Mouse (Mus musculus) midbrain, embryonic 15.5 days (tissue): Measurements from ENCODE around the gene Ccl6. TPM values are rescaled to one million over a fixed set of nuclear protein-coding genes. Genes with fewer than 3 reads are reported as not detected.
"Not testable (repeated sequence)": the region's sequence is repeated elsewhere in the genome, so short reads cannot be mapped to it uniquely, and the experiment has no call there.

Experiments
- ATAC-seq: fragments of 200-750 bp; cut with Nextera tagmentation; replicated peaks from 2 replicates; pipeline ENCODE4 v1.8.0; 2017; ENCODE audit warnings: moderate TSS enrichment
- H3K27ac ChIP-seq: fragments of 300-500 bp; sonication (generic); 2 replicates; pipeline ENCODE4 v1.5.1; 2015; ENCODE audit warnings: mild to moderate bottlenecking, inconsistent platforms
- H3K27me3 ChIP-seq: fragments of 300-500 bp; sonication (generic); replicated peaks from 2 replicates; pipeline ENCODE4 v1.6.1; 2015; ENCODE audit warnings: inconsistent platforms
- H3K36me3 ChIP-seq: fragments of 300-500 bp; sonication (generic); replicated peaks from 2 replicates; pipeline ENCODE4 v1.6.1; 2015; ENCODE audit warnings: inconsistent platforms
- H3K4me1 ChIP-seq: fragments of 300-500 bp; sonication (generic); 2 replicates; pipeline ENCODE4 v1.6.1; 2015; ENCODE audit warnings: inconsistent platforms
- H3K4me2 ChIP-seq: fragments of 300-500 bp; sonication (generic); 2 replicates; pipeline ENCODE4 v1.6.1; 2015; ENCODE audit warnings: inconsistent platforms, mild to moderate bottlenecking, moderate library complexity
- H3K4me3 ChIP-seq: fragments of 300-500 bp; sonication (generic); 2 replicates; pipeline ENCODE4 v1.5.1; 2015; ENCODE audit warnings: mild to moderate bottlenecking, inconsistent platforms
- H3K9ac ChIP-seq: fragments of 300-500 bp; sonication (generic); 2 replicates; pipeline ENCODE4 v1.6.1; 2015; ENCODE audit warnings: mild to moderate bottlenecking, inconsistent platforms
- H3K9me3 ChIP-seq: fragments of 300-500 bp; sonication (generic); 2 replicates; pipeline ENCODE4 v1.6.1; 2016; ENCODE audit warnings: inconsistent platforms
- WGBS: fragments of 180-500 bp; shearing (Covaris S2); methylation state at CpG from one replicate; pipeline ENCODE4 v1.1.7; 2015; ENCODE audit warnings: mixed read lengths; 5-methylcytosine and 5-hydroxymethylcytosine counted together
- polyA plus RNA-seq: library from polyadenylated mRNA; unstranded; fragments of >200 nt; fragmentation: Nextera tagmentation; extraction: Ambion mirVana; gene quantifications from 2 replicates; pipeline ENCODE4 v1.2.1, GENCODE M21; 2015

Gene Ccl6
- polyA plus RNA-seq, 1 experiment from 2014 or later: 3.5 TPM

DNA sequence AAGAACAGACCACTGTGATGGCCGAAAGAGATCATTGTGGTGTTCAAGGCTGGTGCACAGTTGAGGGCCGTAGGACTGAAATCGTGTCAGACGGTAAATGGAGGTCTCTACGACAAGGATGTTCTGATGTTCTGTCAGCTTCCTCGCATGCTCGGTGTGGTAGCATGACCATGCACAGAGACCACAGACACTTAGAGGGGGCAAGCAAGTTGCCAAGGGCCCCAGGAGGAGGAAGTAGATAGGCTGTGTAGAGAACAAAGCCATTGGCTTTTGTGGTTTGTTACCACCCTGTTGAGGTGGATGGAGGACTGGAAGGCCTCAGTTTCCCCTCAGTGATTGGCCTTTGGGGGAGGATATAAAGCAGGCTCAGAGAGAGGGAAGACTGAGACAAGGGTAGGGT lies 23.6 kb downstream of the Ccl6 start:
- H3K4me3 ChIP-seq: no peak overlapping the region
- no peak overlapping the region for H3K9ac ChIP-seq
- H3K4me2 ChIP-seq: no peak overlapping the region
- no peaks in the 10 kb centered on the region for H3K36me3 ChIP-seq
- H3K27ac ChIP-seq: no peak overlapping the region
- H3K27me3 ChIP-seq: no peaks in the 10 kb centered on the region
- H3K4me1 ChIP-seq: no peaks in the 10 kb centered on the region
- no peak for ATAC-seq
- H3K9me3 ChIP-seq: no peaks in the 10 kb centered on the region
- 93% methylated on average over 7 of the region's 7 CpGs for WGBS

DNA sequence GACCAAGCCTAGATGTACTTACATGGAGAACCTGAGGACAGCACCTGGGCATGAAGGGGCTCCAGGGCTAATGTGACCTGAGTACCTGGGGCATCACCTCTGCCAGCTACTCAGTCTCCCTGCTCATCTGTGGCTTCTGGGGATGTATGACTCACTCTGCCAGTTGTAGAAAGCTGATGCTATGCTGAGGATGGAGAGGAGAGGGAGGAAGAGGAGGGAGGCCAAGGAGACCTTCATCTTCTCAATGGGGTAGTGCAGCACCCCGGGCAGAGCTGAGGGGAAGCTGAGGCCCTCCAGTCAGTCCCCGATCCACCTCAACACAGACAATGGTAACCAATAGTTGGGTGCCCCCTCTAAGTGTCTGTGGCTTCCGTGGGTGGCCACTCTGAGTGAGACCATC lies 24.1 kb downstream of the Ccl6 start:
- ATAC-seq: no peak
- H3K27ac ChIP-seq: no peak overlapping the region
- no peak overlapping the region for H3K4me2 ChIP-seq
- no peak overlapping the region for H3K9ac ChIP-seq
- H3K36me3 ChIP-seq: no peaks in the 10 kb centered on the region
- H3K27me3 ChIP-seq: no peaks in the 10 kb centered on the region
- no peak overlapping the region for H3K4me3 ChIP-seq
- 93% methylated on average over 3 of the region's 3 CpGs for WGBS
- H3K4me1 ChIP-seq: no peaks in the 10 kb centered on the region
- no peaks in the 10 kb centered on the region for H3K9me3 ChIP-seq

DNA sequence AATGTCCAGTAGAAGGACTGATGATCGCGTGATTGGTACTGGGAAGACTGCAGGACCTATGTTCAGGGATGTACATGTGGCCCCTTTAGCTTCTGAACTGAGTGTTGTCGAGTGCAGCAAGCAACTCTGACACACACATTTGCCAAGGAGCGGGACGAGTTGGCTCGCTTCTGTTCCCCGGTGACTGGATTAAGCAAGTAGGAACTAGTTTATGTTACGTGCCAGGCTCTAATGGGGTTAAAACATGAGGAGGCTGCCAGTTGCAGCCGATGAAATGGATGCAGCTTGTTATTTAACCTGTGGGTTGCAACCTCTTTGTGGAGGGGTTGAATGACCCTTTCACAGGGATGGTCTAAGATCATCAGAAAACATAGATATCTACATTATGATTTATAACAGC lies 24.8 kb downstream of the Ccl6 start:
- H3K9me3 ChIP-seq: no peaks in the 10 kb centered on the region
- H3K36me3 ChIP-seq: no peaks in the 10 kb centered on the region
- H3K4me2 ChIP-seq: no peak overlapping the region
- H3K4me3 ChIP-seq: no peak overlapping the region
- no peak for ATAC-seq
- H3K27ac ChIP-seq: no peak overlapping the region
- H3K27me3 ChIP-seq: no peaks in the 10 kb centered on the region
- no peaks in the 10 kb centered on the region for H3K4me1 ChIP-seq
- H3K9ac ChIP-seq: no peak overlapping the region
- 91% methylated on average over 9 of the region's 9 CpGs for WGBS

DNA sequence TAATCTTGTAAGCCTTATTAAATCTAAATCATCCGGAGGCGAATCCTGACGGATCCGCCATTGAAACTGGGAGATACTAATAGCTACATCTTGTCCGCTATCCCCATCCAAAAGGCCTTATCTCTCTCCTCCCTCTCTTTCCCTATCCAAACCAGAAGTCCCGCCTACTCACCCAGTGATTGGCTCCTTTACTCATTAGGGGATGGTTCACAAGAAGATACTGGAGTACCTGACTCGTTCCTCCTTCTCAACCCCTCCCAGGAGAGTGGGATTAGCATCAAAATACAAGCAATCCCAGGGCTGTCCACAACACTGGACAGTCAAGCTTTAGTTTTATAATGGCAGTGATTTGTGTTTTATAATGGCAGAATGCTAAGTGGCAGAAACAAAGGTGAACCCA lies 25.6 kb downstream of the Ccl6 start:
- Histone ChIP-seq H3K4me2 (no peak overlapping the region), H3K9me3 (no peaks in the 10 kb centered on the region), H3K27me3 (no peaks in the 10 kb centered on the region), H3K27ac (no peak overlapping the region), H3K9ac (no peak overlapping the region), H3K4me3 (no peak overlapping the region), H3K4me1 (no peaks in the 10 kb centered on the region), H3K36me3 (no peaks in the 10 kb centered on the region)
- no peak for ATAC-seq
- 70% methylated on average over 7 of the region's 7 CpGs for WGBS

DNA sequence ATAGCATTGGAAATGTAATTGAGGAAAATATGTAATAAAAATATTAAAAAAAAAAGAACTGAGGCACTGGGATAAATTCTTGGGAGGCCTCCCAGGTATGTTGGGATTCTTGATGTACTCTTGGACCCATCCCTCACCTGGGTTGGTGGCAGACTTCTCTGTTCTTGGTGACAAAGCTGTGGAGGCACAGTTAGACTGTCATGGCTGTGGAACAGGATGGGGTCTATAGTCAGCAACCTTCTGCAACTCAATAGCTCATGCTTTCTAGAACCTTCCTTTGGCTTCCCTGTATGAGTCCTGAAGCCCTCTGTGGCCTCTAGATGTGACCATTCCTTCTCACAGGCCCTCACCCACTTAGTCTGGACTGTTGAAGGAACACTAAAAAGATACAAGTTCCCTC lies 26.3 kb downstream of the Ccl6 start:
- H3K27me3 ChIP-seq: no peaks in the 10 kb centered on the region
- H3K4me3 ChIP-seq: no peak overlapping the region
- H3K4me1 ChIP-seq: no peaks in the 10 kb centered on the region
- H3K4me2 ChIP-seq: no peak overlapping the region
- ATAC-seq: no peak
- H3K9me3 ChIP-seq: no peaks in the 10 kb centered on the region
- H3K27ac ChIP-seq: no peak overlapping the region
- H3K36me3 ChIP-seq: no peaks in the 10 kb centered on the region
- no peak overlapping the region for H3K9ac ChIP-seq

DNA sequence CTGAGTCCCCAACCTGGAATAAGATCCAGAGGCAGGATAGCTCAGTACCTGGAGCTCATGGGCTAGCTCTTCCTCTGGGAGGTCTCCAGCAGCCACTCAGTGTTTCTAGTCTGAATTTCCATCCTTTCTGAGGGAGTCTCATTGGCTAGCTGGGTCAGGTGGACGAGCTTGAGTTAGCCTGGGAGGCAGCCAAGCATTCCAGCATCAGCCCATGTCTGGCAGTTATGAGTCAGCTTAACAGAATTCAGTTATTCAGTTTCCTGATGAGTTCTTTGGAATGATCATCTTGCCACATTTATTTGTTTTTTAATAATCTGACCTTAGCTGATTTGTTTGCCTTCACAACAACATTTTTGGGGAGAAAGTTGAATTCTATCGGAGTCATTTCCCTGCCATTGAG lies 29.1 kb downstream of the Ccl6 start:
- Histone ChIP-seq H3K4me2 (no peak overlapping the region), H3K27ac (no peak overlapping the region), H3K36me3 (no peaks in the 10 kb centered on the region), H3K9ac (no peak overlapping the region), H3K4me1 (no peaks in the 10 kb centered on the region), H3K9me3 (no peaks in the 10 kb centered on the region), H3K4me3 (no peak overlapping the region), H3K27me3 (no peaks in the 10 kb centered on the region)
- no peak for ATAC-seq
- WGBS: 75% methylated on average over 2 of the region's 2 CpGs

DNA sequence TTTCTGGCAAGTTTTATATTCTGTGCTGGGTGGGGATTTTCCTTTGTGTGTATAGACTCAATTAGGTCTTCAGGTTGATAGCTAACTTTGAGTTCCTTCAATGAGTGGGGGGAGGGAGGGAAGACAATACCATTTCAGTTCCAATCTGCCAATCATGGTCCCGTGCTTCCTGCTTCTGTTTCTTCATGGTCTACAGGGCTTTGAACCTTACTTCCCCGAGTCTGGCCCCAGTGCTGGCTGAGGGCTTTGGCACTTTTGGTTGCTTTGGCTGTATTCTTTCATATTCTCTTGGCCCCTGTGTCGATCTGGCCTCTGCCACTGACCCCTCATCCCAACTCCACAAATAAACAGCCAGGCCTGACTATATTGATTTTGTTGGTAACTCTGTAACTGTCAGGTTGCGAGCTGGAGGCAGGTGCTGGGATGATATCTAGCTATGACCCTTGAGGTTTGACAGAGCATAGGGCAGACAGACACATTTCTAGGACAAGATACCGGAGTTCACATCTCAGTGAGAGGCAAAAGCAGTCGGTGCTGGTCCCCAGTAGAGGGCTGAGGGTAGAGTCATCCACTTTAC lies 30.5 kb downstream of the Ccl6 start:
- H3K4me3 ChIP-seq: no peak overlapping the region
- H3K27me3 ChIP-seq: no peaks in the 10 kb centered on the region
- no peaks in the 10 kb centered on the region for H3K4me1 ChIP-seq
- no peak overlapping the region for H3K9ac ChIP-seq
- H3K27ac ChIP-seq: no peak overlapping the region
- WGBS: 76% methylated on average over 6 of the region's 6 CpGs
- ATAC-seq: no peak
- no peaks in the 10 kb centered on the region for H3K9me3 ChIP-seq
- H3K4me2 ChIP-seq: no peak overlapping the region
- no peaks in the 10 kb centered on the region for H3K36me3 ChIP-seq

DNA sequence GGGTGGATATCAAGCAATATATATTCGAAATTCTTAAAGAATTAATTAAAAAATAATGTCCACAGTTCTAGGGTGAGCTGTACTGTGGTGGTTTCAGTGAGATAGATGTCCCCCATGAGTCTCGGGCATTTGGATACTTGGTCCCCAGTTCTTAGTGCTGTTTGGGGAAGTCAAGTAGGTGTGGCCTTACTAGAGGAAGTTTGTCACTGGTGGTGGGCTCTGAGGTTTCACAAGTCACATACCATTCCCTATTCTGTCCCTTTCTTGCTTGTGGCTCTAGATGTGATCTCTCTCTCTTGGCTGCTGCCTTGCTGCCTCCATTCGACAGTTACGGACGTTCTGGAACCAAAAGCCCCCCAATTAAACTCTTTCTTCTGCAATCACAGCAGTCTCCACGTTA lies 32.5 kb downstream of the Ccl6 start:
- no peak overlapping the region for H3K27ac ChIP-seq
- WGBS: 85% methylated on average over 6 of the region's 6 CpGs
- no peak overlapping the region for H3K4me2 ChIP-seq

DNA sequence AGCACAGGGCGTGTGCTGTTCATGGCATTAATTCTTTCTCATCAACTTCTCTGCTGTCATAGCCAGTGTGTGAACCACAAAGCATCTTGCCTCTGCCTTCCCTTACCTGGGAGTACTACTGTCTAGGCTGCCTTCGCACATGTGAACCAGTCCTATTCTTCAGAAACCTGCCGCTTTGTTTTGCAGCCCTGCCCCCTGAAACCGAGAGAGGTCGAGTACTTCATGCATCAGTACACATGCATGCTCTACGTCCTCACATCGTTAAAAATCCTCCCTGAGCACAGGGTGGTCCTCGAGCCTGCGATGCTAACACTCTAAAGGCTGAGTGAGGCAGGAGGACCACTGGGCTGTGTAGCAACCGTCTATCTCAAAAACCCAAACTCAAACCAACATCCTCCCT lies 35.8 kb downstream of the Ccl6 start:
- 43% methylated on average over 10 of the region's 10 CpGs for WGBS
- Histone ChIP-seq H3K4me2 (no peak overlapping the region), H3K9ac (no peak overlapping the region), H3K36me3 (no peaks in the 10 kb centered on the region), H3K27ac (0 out of 2 replicates have a peak overlapping the region, but pooled peaks have one; percentile 42), H3K4me3 (no peak overlapping the region), H3K9me3 (no peaks in the 10 kb centered on the region), H3K27me3 (no peaks in the 10 kb centered on the region), H3K4me1 (peaks cover 3% of the 10 kb centered on the region; the same call in 1 of the 2 replicates)
- ATAC-seq: no peak

More for the DNA sequence above, 32.5 kb downstream of the Ccl6 start:
- Histone ChIP-seq H3K27me3 (no peaks in the 10 kb centered on the region), H3K36me3 (no peaks in the 10 kb centered on the region), H3K4me1 (peaks cover 3% of the 10 kb centered on the region; the same call in 1 of the 2 replicates), H3K9me3 (no peaks in the 10 kb centered on the region), H3K4me3 (no peak overlapping the region), H3K9ac (no peak overlapping the region)
- ATAC-seq: no peak

DNA sequence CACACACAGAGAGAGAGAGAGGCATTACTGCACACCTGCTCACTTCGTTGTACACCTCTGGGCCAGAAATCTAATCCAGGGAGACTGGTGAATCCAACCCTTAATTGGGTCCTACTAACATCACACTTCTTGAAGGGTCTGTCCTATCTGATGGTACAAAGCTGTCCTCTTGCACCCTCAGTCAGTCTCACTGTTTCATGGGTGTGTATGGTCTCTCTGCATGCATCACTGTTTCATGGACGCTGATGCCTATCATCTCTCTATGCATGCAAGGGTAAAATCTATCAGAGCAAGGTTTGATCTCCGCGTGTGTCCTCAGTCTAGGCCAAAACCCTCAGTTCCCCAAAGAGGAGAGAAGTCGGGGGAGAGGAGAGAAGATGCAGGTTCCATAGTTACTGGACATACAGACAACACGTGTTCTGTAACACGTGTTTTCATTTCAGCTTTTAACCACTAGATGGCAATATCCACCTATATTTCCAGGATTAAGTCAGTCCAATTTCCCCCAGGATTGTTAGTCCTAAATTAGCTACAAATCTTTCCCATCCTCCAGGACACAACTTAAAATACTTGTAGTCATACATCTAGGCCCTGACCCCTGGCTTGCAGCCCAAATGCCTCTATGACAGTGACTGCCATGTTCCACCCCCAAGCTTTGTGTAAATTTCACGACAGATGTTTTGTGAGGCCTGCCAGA lies 36.7 kb downstream of the Ccl6 start:
- H3K27ac ChIP-seq: peak overlapping the region; percentile 42; the same call in 1 of the 2 replicates
- H3K4me1 ChIP-seq: peaks cover 3% of the 10 kb centered on the region; the same call in 1 of the 2 replicates
- H3K27me3 ChIP-seq: no peaks in the 10 kb centered on the region
- WGBS: 28% methylated on average over 8 of the region's 8 CpGs
- no peaks in the 10 kb centered on the region for H3K9me3 ChIP-seq
- H3K36me3 ChIP-seq: no peaks in the 10 kb centered on the region
- H3K9ac ChIP-seq: peak overlapping the region; percentile 22
- no peak overlapping the region for H3K4me3 ChIP-seq
- peak overlapping the region; percentile 28; the same call in 1 of the 2 replicates for H3K4me2 ChIP-seq
- no peak; the same call in 1 of the 2 replicates for ATAC-seq

DNA sequence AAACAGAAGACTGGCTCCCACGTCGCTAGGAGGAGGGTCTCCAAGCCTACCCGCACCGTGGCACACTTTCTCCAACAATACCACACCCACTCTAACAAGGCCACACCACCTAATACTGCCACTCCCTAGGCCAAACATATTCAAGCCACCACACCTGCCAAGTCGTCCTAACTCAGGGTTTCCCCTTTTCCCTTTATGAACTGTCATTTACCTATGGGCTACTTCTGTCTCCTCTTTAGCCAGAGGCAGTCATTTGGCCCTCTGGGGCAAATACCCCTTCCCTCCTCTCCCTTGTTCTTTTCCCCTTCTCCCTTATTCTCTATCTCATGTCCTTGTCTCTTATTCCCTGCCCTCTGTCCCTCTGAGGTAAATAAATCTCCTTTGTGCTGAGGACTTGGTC lies 41.2 kb downstream of the Ccl6 start:
- WGBS: 87% methylated on average over 5 of the region's 5 CpGs
- Histone ChIP-seq H3K4me2 (no peak overlapping the region), H3K36me3 (no peaks in the 10 kb centered on the region), H3K27me3 (no peaks in the 10 kb centered on the region), H3K4me1 (peaks cover 3% of the 10 kb centered on the region; the same call in 1 of the 2 replicates), H3K9ac (no peak overlapping the region), H3K27ac (no peak overlapping the region), H3K4me3 (no peak overlapping the region), H3K9me3 (no peaks in the 10 kb centered on the region)
- no peak for ATAC-seq

DNA sequence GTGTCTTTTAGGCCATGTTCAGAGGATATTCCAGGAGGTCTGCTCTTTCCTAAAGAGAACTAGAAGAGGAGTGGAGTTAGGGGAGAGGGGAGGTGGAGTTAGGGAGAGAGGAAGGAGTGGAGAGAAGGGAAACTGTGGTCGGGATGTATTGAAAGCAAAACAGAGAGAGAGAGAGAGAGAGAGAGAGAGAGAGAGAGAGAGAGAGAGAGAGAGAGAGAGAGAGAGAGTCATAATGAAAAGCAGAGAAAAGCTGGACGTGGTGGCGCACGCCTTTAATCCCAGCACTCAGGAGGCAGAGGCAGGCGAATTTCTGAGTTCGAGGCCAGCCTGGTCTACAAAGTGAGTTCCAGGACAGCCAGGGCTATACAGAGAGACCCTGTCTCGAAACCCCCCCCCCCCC lies 41.9 kb downstream of the Ccl6 start:
- not testable (repeated sequence) for H3K9ac ChIP-seq

DNA sequence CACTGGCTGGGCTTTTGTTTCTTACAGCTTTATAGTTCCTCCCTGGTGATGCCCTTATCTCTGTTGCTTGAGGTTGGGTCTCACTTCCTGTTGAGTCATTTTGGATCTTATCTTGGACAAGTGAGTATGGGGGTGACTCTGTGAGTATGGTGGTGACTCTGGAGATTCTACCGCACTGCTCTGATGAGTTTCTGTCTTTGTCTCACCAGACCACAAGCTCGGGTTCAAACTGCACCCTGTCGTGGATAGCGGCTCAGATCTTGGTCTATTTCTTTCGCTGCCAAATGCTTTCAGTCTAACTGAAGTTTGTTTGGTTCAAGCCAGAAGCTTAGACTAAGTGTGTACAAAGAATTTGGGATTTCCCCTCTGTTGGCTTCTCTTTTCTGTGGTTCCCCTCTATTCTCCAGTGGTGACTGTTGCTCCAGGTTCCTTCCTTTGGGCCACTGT lies 42.7 kb downstream of the Ccl6 start:
- ATAC-seq: no peak
- Histone ChIP-seq H3K4me2 (no peak overlapping the region), H3K9me3 (no peaks in the 10 kb centered on the region), H3K27me3 (no peaks in the 10 kb centered on the region), H3K9ac (no peak overlapping the region), H3K36me3 (no peaks in the 10 kb centered on the region), H3K4me3 (no peak overlapping the region), H3K27ac (no peak overlapping the region), H3K4me1 (no peaks in the 10 kb centered on the region)
- WGBS: 87% methylated on average over 5 of the region's 5 CpGs

More for the DNA sequence above, 41.9 kb downstream of the Ccl6 start:
- not testable (repeated sequence) for H3K9me3 ChIP-seq, H3K36me3 ChIP-seq, H3K27ac ChIP-seq, H3K27me3 ChIP-seq, ATAC-seq, H3K4me2 ChIP-seq, H3K4me3 ChIP-seq, H3K4me1 ChIP-seq
- 84% methylated on average over 7 of the region's 7 CpGs for WGBS
